Mouse (Mus musculus) thymus, adult 2 months (tissue): Measurements from ENCODE around the gene Zfp286.

ENCODE experiments used
- CTCF ChIP-seq: fragments of 200-500 bp; IDR thresholded peaks from 2 replicates; pipeline ENCODE4 v1.5.1; 2012; ENCODE audit warnings: mild to moderate bottlenecking, control low read depth, low read length, moderate library complexity, borderline replicate concordance; ENCODE audit not compliant: control insufficient read depth, poor library complexity, insufficient read depth; ENCODE audit errors: extremely low read depth
- POLR2A ChIP-seq: fragments of 200-500 bp; IDR thresholded peaks from 2 replicates; pipeline ENCODE4 v1.6.1; 2012; ENCODE audit warnings: mild to moderate bottlenecking, low read length, control low read depth, moderate library complexity; ENCODE audit not compliant: control insufficient read depth, poor library complexity, insufficient read depth; ENCODE audit errors: extremely low read depth

- TF ChIP-seq CTCF (peak; percentile 41; the same call in 1 of the 2 replicates), POLR2A (peak; percentile 68)
Observed at GRCm38 (mm10) chr11:62788935-62789616, at the start of gene Zfp286.
